Mouse (Mus musculus) cortical plate, adult 2 months (tissue): ENCODE data around the gene Samm50. TPM values are rescaled to one million over a fixed set of nuclear protein-coding genes. Genes with fewer than 3 reads are reported as not detected.
A peak's percentile ranks its signal among the peaks of the same experiment; 100 is the strongest.

ENCODE experiments used
- H3K27ac ChIP-seq: fragments of 200-500 bp; 2 replicates; pipeline ENCODE4 v1.5.1; 2012; ENCODE audit warnings: low read length, control low read depth, inconsistent platforms; ENCODE audit not compliant: insufficient read depth
- H3K4me1 ChIP-seq: fragments of 200-500 bp; 2 replicates; pipeline ENCODE4 v1.6.1; 2011; ENCODE audit warnings: low read length; ENCODE audit not compliant: control insufficient read depth, insufficient read depth
- H3K4me3 ChIP-seq: fragments of 200-500 bp; 2 replicates; pipeline ENCODE4 v1.5.1; 2011; ENCODE audit warnings: mild to moderate bottlenecking, low read length, control low read depth; ENCODE audit not compliant: insufficient read depth
- CTCF ChIP-seq: fragments of 200-500 bp; IDR thresholded peaks from 2 replicates; pipeline ENCODE4 v1.5.1; 2011; ENCODE audit warnings: mild to moderate bottlenecking, control low read depth, low read length; ENCODE audit not compliant: insufficient read depth; ENCODE audit errors: extremely low read depth
- POLR2A ChIP-seq: fragments of 200-500 bp; IDR thresholded peaks from 2 replicates; pipeline ENCODE4 v1.6.1; 2011; ENCODE audit warnings: mild to moderate bottlenecking, low read length, control low read depth; ENCODE audit not compliant: insufficient read depth; ENCODE audit errors: extremely low read depth
- polyA plus RNA-seq: library from polyadenylated mRNA; depleted of rRNA; stranded (reverse); fragments of >200 nt; gene quantifications from 2 replicates; pipeline ENCODE4 v1.2.3, GENCODE M21; 2012

The Samm50 gene
- polyA plus RNA-seq, 1 experiment, result 43.5 TPM

GRCm38 (mm10) chr15:84217969-84218782, 26.1 kb downstream of the Samm50 start:
- TF ChIP-seq CTCF, result no peak
- no peak for TF ChIP-seq POLR2A
- Histone ChIP-seq H3K27ac (no peak overlapping the region), H3K4me1 (no peaks in the 10 kb centered on the region), H3K4me3 (no peak overlapping the region)

GRCm38 (mm10) chr15:84218783-84219271, 26.8 kb downstream of the Samm50 start:
- H3K27ac ChIP-seq, result no peak overlapping the region
- no peaks in the 10 kb centered on the region for H3K4me1 ChIP-seq
- TF ChIP-seq POLR2A (no peak), CTCF (no peak)
- no peak overlapping the region for H3K4me3 ChIP-seq

- Histone ChIP-seq H3K4me1 (no peaks in the 10 kb centered on the region), H3K27ac (no peak overlapping the region), H3K4me3 (no peak overlapping the region)
- TF ChIP-seq CTCF (no peak), POLR2A (no peak)
Measured at GRCm38 (mm10) chr15:84221539-84221938, 29.5 kb downstream of the Samm50 start.

- H3K27ac ChIP-seq, result no peak overlapping the region
- H3K4me3 ChIP-seq, result no peak overlapping the region
- no peaks in the 10 kb centered on the region for H3K4me1 ChIP-seq
- no peak for TF ChIP-seq POLR2A
- peak; percentile 45 for TF ChIP-seq CTCF
Measured at GRCm38 (mm10) chr15:84223423-84223822, 31.4 kb downstream of the Samm50 start.

GRCm38 (mm10) chr15:84224779-84225178, 32.7 kb downstream of the Samm50 start:
- TF ChIP-seq POLR2A (no peak), CTCF (no peak)
- H3K4me3 ChIP-seq, result no peak overlapping the region
- H3K27ac ChIP-seq, result no peak overlapping the region
- no peaks in the 10 kb centered on the region for H3K4me1 ChIP-seq

- Histone ChIP-seq H3K27ac (no peak overlapping the region), H3K4me1 (peaks cover 4% of the 10 kb centered on the region; the same call in 1 of the 2 replicates), H3K4me3 (no peak overlapping the region)
- TF ChIP-seq POLR2A (no peak), CTCF (no peak)
Measured at GRCm38 (mm10) chr15:84226918-84227317, 34.9 kb downstream of the Samm50 start.

GRCm38 (mm10) chr15:84230661-84231060, 38.6 kb downstream of the Samm50 start:
- Histone ChIP-seq H3K4me3 (no peak overlapping the region), H3K4me1 (peaks cover 4% of the 10 kb centered on the region; the same call in 1 of the 2 replicates), H3K27ac (0 out of 2 replicates have a peak overlapping the region, but pooled peaks have one; percentile 31)
- TF ChIP-seq CTCF (no peak), POLR2A (no peak)

GRCm38 (mm10) chr15:84231113-84231712, 39.2 kb downstream of the Samm50 start:
- TF ChIP-seq POLR2A (no peak), CTCF (no peak)
- peaks cover 4% of the 10 kb centered on the region; the same call in 1 of the 2 replicates for H3K4me1 ChIP-seq
- peak overlapping the region; percentile 31 for H3K27ac ChIP-seq
- H3K4me3 ChIP-seq, result peak overlapping the region; percentile 36

GRCm38 (mm10) chr15:84231721-84232561, 39.9 kb downstream of the Samm50 start, which contains the start of gene Parvb:
Parvb (plus strand) TSS chr15:84232043.
- Histone ChIP-seq H3K27ac (peak within 1 kb of the TSS; percentile 49), H3K4me3 (peak within 1 kb of the TSS; percentile 36), H3K4me1 (peaks cover 4% of the 10 kb centered on the region; the same call in 1 of the 2 replicates)
- TF ChIP-seq POLR2A (peak; percentile 70; the same call in 1 of the 2 replicates), CTCF (no peak)
